Mouse (Mus musculus) ES-E14 (cell line): ENCODE measurements at regions not wholly inside any gene's neighbourhood (a gene's known extent, or its start where the extent isn't known, plus 50 kb on each side); places are given as distances from the start of the nearest gene placed in this dataset.

Source experiments
- DNase-seq: peaks from one replicate; pipeline ENCODE4 v3.0.0-alpha.2; 2013; ENCODE audit warnings: low read depth, low spot score
- H3K27ac ChIP-seq: 2 replicates; pipeline ENCODE4 v1.5.1; 2012; ENCODE audit warnings: low read depth, mild to moderate bottlenecking, low read length, moderate library complexity, mixed read lengths; ENCODE audit not compliant: poor library complexity, insufficient read depth, severe bottlenecking
- H3K36me3 ChIP-seq: 2 replicates; pipeline ENCODE4 v1.6.1; 2012; ENCODE audit warnings: mild to moderate bottlenecking, low read length, moderate library complexity, mixed read lengths; ENCODE audit not compliant: control insufficient read depth, poor library complexity, insufficient read depth, severe bottlenecking
- H3K4me1 ChIP-seq, 2 experiments: fragments of 150-350 bp in 1 of 2; sonication (generic) in 1 of 2; 2 replicates each; pipeline ENCODE4 v1.6.1; 2012; ENCODE audit warnings: low read length in 2 of 2, mild to moderate bottlenecking in 1 of 2, mixed read lengths in 1 of 2; ENCODE audit not compliant: control insufficient read depth in 2 of 2, insufficient read depth in 2 of 2, poor library complexity in 1 of 2
- H3K4me3 ChIP-seq, 2 experiments: fragments of 150-350 bp in 1 of 2; sonication (generic) in 1 of 2; 2 replicates each; pipeline ENCODE4 v1.5.1; 2012; ENCODE audit warnings: low read length in 2 of 2, low read depth in 1 of 2, mild to moderate bottlenecking in 1 of 2, mixed read lengths in 1 of 2; ENCODE audit not compliant: insufficient read depth in 1 of 2, poor library complexity in 1 of 2, severe bottlenecking in 1 of 2
- H3K9ac ChIP-seq: 2 replicates; pipeline ENCODE4 v1.6.1; 2012; ENCODE audit warnings: low read depth, mild to moderate bottlenecking, low read length, mixed read lengths; ENCODE audit not compliant: poor library complexity, insufficient read depth, severe bottlenecking
- H3K9me3 ChIP-seq: fragments of 150-350 bp; sonication (generic); 2 replicates; pipeline ENCODE4 v1.6.1; 2012; ENCODE audit warnings: low read depth, mild to moderate bottlenecking, low read length; ENCODE audit not compliant: control insufficient read depth, insufficient read depth
- CHD2 ChIP-seq: IDR thresholded peaks from 2 replicates; pipeline ENCODE4 v1.6.1; 2014; ENCODE audit warnings: mild to moderate bottlenecking, low read depth, low read length, inconsistent platforms
- HCFC1 ChIP-seq: IDR thresholded peaks from 2 replicates; pipeline ENCODE4 v1.6.1; 2012; ENCODE audit warnings: low read length, inconsistent platforms, borderline replicate concordance; ENCODE audit not compliant: insufficient read depth
- MAFK ChIP-seq: IDR thresholded peaks from 2 replicates; pipeline ENCODE4 v1.6.1; 2014; ENCODE audit warnings: mild to moderate bottlenecking, low read depth, low read length, inconsistent platforms; ENCODE audit not compliant: insufficient read depth
- ZC3H11A ChIP-seq: IDR thresholded peaks from 2 replicates; pipeline ENCODE4 v1.6.1; 2012; ENCODE audit warnings: low read depth, mild to moderate bottlenecking, inconsistent platforms, low read length, borderline replicate concordance
- ZNF384 ChIP-seq: IDR thresholded peaks from 2 replicates; pipeline ENCODE4 v1.6.1; 2012; ENCODE audit warnings: low read depth, low read length, inconsistent platforms
- in situ Hi-C, 2 experiments: fragments of 600-800 bp; cut with MboI; formaldehyde crosslinking; loops; one replicate each; pipeline ENCODE4 v1.15.1; 2025; ENCODE audit warnings: low sequenced_read_pairs in 2 of 2, inconsistent platforms in 1 of 2; ENCODE audit not compliant: unreplicated experiment in 2 of 2

DNA sequence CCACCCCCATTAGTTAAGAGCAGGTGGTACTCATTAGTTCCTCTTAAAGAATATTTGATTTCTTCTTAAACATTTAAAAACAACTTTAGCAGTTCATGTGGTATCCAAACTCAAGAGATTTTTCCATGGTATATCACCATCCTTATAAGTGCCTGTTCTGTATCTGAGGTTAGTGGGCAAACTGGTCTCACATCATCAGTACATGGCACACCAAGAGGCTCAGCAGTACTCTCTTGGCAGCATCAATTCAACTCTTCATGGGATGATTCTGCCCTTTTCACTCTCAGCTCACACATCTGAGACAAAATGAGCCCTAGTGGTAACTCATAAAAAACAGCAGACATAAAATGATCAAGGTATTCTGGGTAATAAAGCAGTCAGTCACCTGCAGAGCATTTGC lies 282.6 kb upstream of the Gm10192 start:
- TF ChIP-seq ZC3H11A (no peak), HCFC1 (no peak), MAFK (no peak), ZNF384 (no peak), CHD2 (no peak)
- Histone ChIP-seq H3K4me3 (no peak overlapping the region), H3K36me3 (no peaks in the 10 kb centered on the region), H3K9me3 (no peaks in the 10 kb centered on the region), H3K27ac (no peak overlapping the region), H3K4me1 (peaks cover 0 to 4% of the 10 kb centered on the region in 2 experiments; a peak in 1 of 4 replicates), H3K9ac (no peak overlapping the region)
- no peak for DNase-seq
- in situ Hi-C loops, result no loop called here

- no peaks in the 10 kb centered on the region for H3K36me3 ChIP-seq
- no peak overlapping the region for H3K27ac ChIP-seq
- H3K4me1 ChIP-seq, result peaks cover 0 to 4% of the 10 kb centered on the region in 2 experiments; a peak in 1 of 4 replicates
- H3K9me3 ChIP-seq, result no peaks in the 10 kb centered on the region
- no peak overlapping the region for H3K9ac ChIP-seq
- TF ChIP-seq CHD2, result no peak
- TF ChIP-seq ZC3H11A, result no peak
- no peak for TF ChIP-seq MAFK
- no peak for TF ChIP-seq ZNF384
- no peak for TF ChIP-seq HCFC1
- H3K4me3 ChIP-seq, result no peak overlapping the region
- DNase-seq, result no peak
- in situ Hi-C loops, result no loop called here
Measured at GRCm38 (mm10) chr4:97461177-97461576, 278.2 kb upstream of the Gm10192 start.

GRCm38 (mm10) chr4:97439288-97440029 lies 256.5 kb upstream of the Gm10192 start:
- Histone ChIP-seq H3K9ac (no peak overlapping the region), H3K9me3 (no peaks in the 10 kb centered on the region), H3K36me3 (no peaks in the 10 kb centered on the region), H3K27ac (no peak overlapping the region), H3K4me1 (no peaks in the 10 kb centered on the region), H3K4me3 (no peak overlapping the region)
- in situ Hi-C loops, result no loop called here
- DNase-seq, result no peak
- TF ChIP-seq ZC3H11A (no peak), HCFC1 (no peak), MAFK (no peak), CHD2 (no peak), ZNF384 (no peak)

- in situ Hi-C loops, result no loop called here
- no peak overlapping the region for H3K4me3 ChIP-seq
Measured at GRCm38 (mm10) chr4:97432681-97433080, 249.7 kb upstream of the Gm10192 start.

More at GRCm38 (mm10) chr4:97432681-97433080, 249.7 kb upstream of the Gm10192 start:
- TF ChIP-seq ZC3H11A (no peak), MAFK (no peak), ZNF384 (no peak), HCFC1 (no peak), CHD2 (no peak)
- Histone ChIP-seq H3K27ac (no peak overlapping the region), H3K4me1 (no peaks in the 10 kb centered on the region), H3K9me3 (no peaks in the 10 kb centered on the region), H3K9ac (no peak overlapping the region), H3K36me3 (no peaks in the 10 kb centered on the region)
- no peak for DNase-seq
